Mouse (Mus musculus) naive thymus-derived CD4-positive, alpha-beta T cell, adult 5 months (primary cell): ENCODE results near the gene Cit. TPM values are rescaled to one million over a fixed set of nuclear protein-coding genes. Genes with fewer than 3 reads are reported as not detected.

Experiments
- polyA plus RNA-seq: library from polyadenylated mRNA; unstranded; fragments of 100-300 nt; shearing (Covaris generic); gene quantifications from one replicate; pipeline ENCODE4 v1.2.1, GENCODE M21; 2017

Cit gene
- 1.4 TPM for polyA plus RNA-seq

GRCm38 (mm10) chr5:115844766-115845634 is at the start of gene Cit:
Gene Cit, plus strand, starts transcription at chr5:115845278.

GRCm38 (mm10) chr5:116024327-116024739 is 179.3 kb downstream of the Cit start, which contains the start of gene Prkab1:
Gene Prkab1, minus strand, starts transcription at chr5:116024508.

Other genes starting within 250 kb of the Cit start
- gene Rab35, start 213.4 kb upstream of the Cit start, polyA plus RNA-seq = 18.5 TPM
- gene Bicdl1, start 113.7 kb upstream of the Cit start, polyA plus RNA-seq = 79.9 TPM
- gene Prkab1, start 179.2 kb downstream of the Cit start, polyA plus RNA-seq = 68.7 TPM
- not detected for gene Tmem233, start 238.0 kb downstream of the Cit start, polyA plus RNA-seq